Mouse (Mus musculus): ENCODE measurements around the gene Fam168a. TPM values are rescaled to one million over a fixed set of nuclear protein-coding genes. Genes with fewer than 3 reads are reported as not detected.

Gene Fam168a
- polyA plus RNA-seq, 1 experiment from 2014 or later, result 36.9 TPM

- H3K4me3 ChIP-seq, result no peak overlapping the region
- H3K36me3 ChIP-seq, result peaks cover 41% of the 10 kb centered on the region
- H3K27me3 ChIP-seq, result no peaks in the 10 kb centered on the region
- WGBS, result 84% methylated on average over 7 of the region's 7 CpGs
- no peak overlapping the region for H3K4me2 ChIP-seq
- H3K9me3 ChIP-seq, result no peaks in the 10 kb centered on the region
- no peak for ATAC-seq (ENCODE audit: borderline replicate concordance, extremely low read depth, low FRiP score, low TSS enrichment)
- no peak overlapping the region for H3K9ac ChIP-seq
- no peaks in the 10 kb centered on the region for H3K4me1 ChIP-seq
- no peak overlapping the region for H3K27ac ChIP-seq
Observed at GRCm38 (mm10) chr7:100835168-100835567, 128.7 kb downstream of the Fam168a start.

- no peaks in the 10 kb centered on the region for H3K4me1 ChIP-seq
- 88% methylated on average over 6 of the region's 6 CpGs for WGBS
- H3K9ac ChIP-seq, result no peak overlapping the region
- no peaks in the 10 kb centered on the region for H3K27me3 ChIP-seq
- no peaks in the 10 kb centered on the region for H3K9me3 ChIP-seq
- peaks cover 41% of the 10 kb centered on the region for H3K36me3 ChIP-seq
- no peak overlapping the region for H3K4me3 ChIP-seq
- H3K4me2 ChIP-seq, result no peak overlapping the region
- no peak overlapping the region for H3K27ac ChIP-seq
- ATAC-seq (ENCODE audit: borderline replicate concordance, extremely low read depth, low FRiP score, low TSS enrichment), result no peak
Observed at GRCm38 (mm10) chr7:100835711-100836110, 129.3 kb downstream of the Fam168a start.

GRCm38 (mm10) chr7:100836657-100837056 lies 130.2 kb downstream of the Fam168a start:
- no peaks in the 10 kb centered on the region for H3K9me3 ChIP-seq
- H3K4me3 ChIP-seq, result no peak overlapping the region
- ATAC-seq (ENCODE audit: borderline replicate concordance, extremely low read depth, low FRiP score, low TSS enrichment), result no peak
- no peaks in the 10 kb centered on the region for H3K27me3 ChIP-seq
- H3K27ac ChIP-seq, result no peak overlapping the region
- H3K36me3 ChIP-seq, result peaks cover 35% of the 10 kb centered on the region
- no peaks in the 10 kb centered on the region for H3K4me1 ChIP-seq
- no peak overlapping the region for H3K4me2 ChIP-seq
- no peak overlapping the region for H3K9ac ChIP-seq
- WGBS, result 89% methylated on average over 10 of the region's 10 CpGs

GRCm38 (mm10) chr7:100837701-100838100 lies 131.3 kb downstream of the Fam168a start:
- no peak overlapping the region for H3K9ac ChIP-seq
- no peak overlapping the region for H3K4me3 ChIP-seq
- no peaks in the 10 kb centered on the region for H3K27me3 ChIP-seq
- H3K27ac ChIP-seq, result no peak overlapping the region
- no peaks in the 10 kb centered on the region for H3K4me1 ChIP-seq
- H3K36me3 ChIP-seq, result peaks cover 35% of the 10 kb centered on the region
- no peaks in the 10 kb centered on the region for H3K9me3 ChIP-seq
- ATAC-seq (ENCODE audit: borderline replicate concordance, extremely low read depth, low FRiP score, low TSS enrichment), result no peak
- H3K4me2 ChIP-seq, result no peak overlapping the region
- 67% methylated on average over 1 of the region's 1 CpGs for WGBS

GRCm38 (mm10) chr7:100839632-100840402 lies 133.4 kb downstream of the Fam168a start:
- Histone ChIP-seq H3K4me3 (no peak overlapping the region), H3K4me2 (no peak overlapping the region), H3K27ac (no peak overlapping the region), H3K4me1 (no peaks in the 10 kb centered on the region; the same call in 1 of the 2 replicates), H3K27me3 (no peaks in the 10 kb centered on the region), H3K36me3 (peaks cover 24% of the 10 kb centered on the region), H3K9ac (no peak overlapping the region), H3K9me3 (no peaks in the 10 kb centered on the region)
- WGBS, result 69% methylated on average over 6 of the region's 6 CpGs
- no peak for ATAC-seq (ENCODE audit: borderline replicate concordance, extremely low read depth, low FRiP score, low TSS enrichment)

GRCm38 (mm10) chr7:100840906-100841305 lies 134.5 kb downstream of the Fam168a start:
- H3K4me1 ChIP-seq, result peaks cover 6% of the 10 kb centered on the region
- H3K9me3 ChIP-seq, result no peaks in the 10 kb centered on the region
- ATAC-seq (ENCODE audit: borderline replicate concordance, extremely low read depth, low FRiP score, low TSS enrichment), result no peak
- H3K27ac ChIP-seq, result no peak overlapping the region
- H3K4me2 ChIP-seq, result no peak overlapping the region
- H3K36me3 ChIP-seq, result peaks cover 16% of the 10 kb centered on the region
- no peak overlapping the region for H3K9ac ChIP-seq
- H3K27me3 ChIP-seq, result no peaks in the 10 kb centered on the region
- 98% methylated on average over 1 of the region's 1 CpGs for WGBS
- H3K4me3 ChIP-seq, result no peak overlapping the region

- Histone ChIP-seq H3K27me3 (no peaks in the 10 kb centered on the region), H3K27ac (no peak overlapping the region), H3K4me2 (no peak overlapping the region), H3K9me3 (no peaks in the 10 kb centered on the region), H3K4me3 (no peak overlapping the region), H3K4me1 (peaks cover 6% of the 10 kb centered on the region), H3K36me3 (peaks cover 9% of the 10 kb centered on the region), H3K9ac (no peak overlapping the region)
- no peak for ATAC-seq (ENCODE audit: borderline replicate concordance, extremely low read depth, low FRiP score, low TSS enrichment)
- WGBS, result 84% methylated on average over 6 of the region's 6 CpGs
Observed at GRCm38 (mm10) chr7:100841608-100842007, 135.2 kb downstream of the Fam168a start.

GRCm38 (mm10) chr7:100842175-100842574 lies 135.7 kb downstream of the Fam168a start:
- H3K9me3 ChIP-seq, result no peaks in the 10 kb centered on the region
- no peak for ATAC-seq (ENCODE audit: borderline replicate concordance, extremely low read depth, low FRiP score, low TSS enrichment)
- H3K36me3 ChIP-seq, result peaks cover 3% of the 10 kb centered on the region
- peaks cover 6% of the 10 kb centered on the region for H3K4me1 ChIP-seq
- H3K4me3 ChIP-seq, result no peak overlapping the region
- H3K27ac ChIP-seq, result no peak overlapping the region
- no peak overlapping the region for H3K9ac ChIP-seq
- H3K27me3 ChIP-seq, result no peaks in the 10 kb centered on the region
- 88% methylated on average over 5 of the region's 5 CpGs for WGBS
- no peak overlapping the region for H3K4me2 ChIP-seq

- Histone ChIP-seq H3K4me2 (no peak overlapping the region), H3K27ac (no peak overlapping the region)
- WGBS, result 80% methylated on average over 2 of the region's 2 CpGs
Observed at GRCm38 (mm10) chr7:100843866-100844265, 137.4 kb downstream of the Fam168a start.

GRCm38 (mm10) chr7:100844385-100845025 lies 138.1 kb downstream of the Fam168a start:
- Histone ChIP-seq H3K9me3 (no peaks in the 10 kb centered on the region), H3K36me3 (no peaks in the 10 kb centered on the region; the same call in 1 of the 2 replicates), H3K27ac (0 out of 2 replicates have a peak overlapping the region, but pooled peaks have one; percentile 59), H3K27me3 (no peaks in the 10 kb centered on the region), H3K4me1 (peaks cover 6% of the 10 kb centered on the region), H3K4me2 (no peak overlapping the region), H3K9ac (no peak overlapping the region), H3K4me3 (no peak overlapping the region)
- WGBS, result 51% methylated on average over 2 of the region's 2 CpGs
- ATAC-seq (ENCODE audit: borderline replicate concordance, extremely low read depth, low FRiP score, low TSS enrichment), result no peak

More at GRCm38 (mm10) chr7:100843866-100844265, 137.4 kb downstream of the Fam168a start:
- H3K9me3 ChIP-seq, result no peaks in the 10 kb centered on the region
- no peak; the same call in 1 of the 2 replicates for ATAC-seq (ENCODE audit: borderline replicate concordance, extremely low read depth, low FRiP score, low TSS enrichment)
- H3K9ac ChIP-seq, result no peak overlapping the region
- H3K4me1 ChIP-seq, result peaks cover 6% of the 10 kb centered on the region
- no peaks in the 10 kb centered on the region for H3K27me3 ChIP-seq
- no peaks in the 10 kb centered on the region; the same call in 1 of the 2 replicates for H3K36me3 ChIP-seq
- H3K4me3 ChIP-seq, result no peak overlapping the region

GRCm38 (mm10) chr7:100845026-100845400 lies 138.6 kb downstream of the Fam168a start:
- H3K4me3 ChIP-seq, result no peak overlapping the region
- H3K27me3 ChIP-seq, result no peaks in the 10 kb centered on the region
- no peaks in the 10 kb centered on the region; the same call in 1 of the 2 replicates for H3K36me3 ChIP-seq
- no peak overlapping the region for H3K9ac ChIP-seq
- no peak for ATAC-seq (ENCODE audit: borderline replicate concordance, extremely low read depth, low FRiP score, low TSS enrichment)
- H3K4me1 ChIP-seq, result peaks cover 6% of the 10 kb centered on the region
- peak overlapping the region; percentile 59 for H3K27ac ChIP-seq
- no peak overlapping the region for H3K4me2 ChIP-seq
- no peaks in the 10 kb centered on the region for H3K9me3 ChIP-seq

- no peak overlapping the region for H3K4me2 ChIP-seq
- peaks cover 6% of the 10 kb centered on the region for H3K4me1 ChIP-seq
- no peaks in the 10 kb centered on the region for H3K9me3 ChIP-seq
- H3K27me3 ChIP-seq, result no peaks in the 10 kb centered on the region
- H3K36me3 ChIP-seq, result no peaks in the 10 kb centered on the region; the same call in 1 of the 2 replicates
- no peak overlapping the region for H3K9ac ChIP-seq
- peak overlapping the region; percentile 59 for H3K27ac ChIP-seq
- WGBS, result 6% methylated on average over 1 of the region's 1 CpGs
- H3K4me3 ChIP-seq, result no peak overlapping the region
- ATAC-seq (ENCODE audit: borderline replicate concordance, extremely low read depth, low FRiP score, low TSS enrichment), result peak; percentile 64; the same call in 1 of the 2 replicates
Observed at GRCm38 (mm10) chr7:100845412-100845811, 139.0 kb downstream of the Fam168a start.
